In the genomic region with DNA sequence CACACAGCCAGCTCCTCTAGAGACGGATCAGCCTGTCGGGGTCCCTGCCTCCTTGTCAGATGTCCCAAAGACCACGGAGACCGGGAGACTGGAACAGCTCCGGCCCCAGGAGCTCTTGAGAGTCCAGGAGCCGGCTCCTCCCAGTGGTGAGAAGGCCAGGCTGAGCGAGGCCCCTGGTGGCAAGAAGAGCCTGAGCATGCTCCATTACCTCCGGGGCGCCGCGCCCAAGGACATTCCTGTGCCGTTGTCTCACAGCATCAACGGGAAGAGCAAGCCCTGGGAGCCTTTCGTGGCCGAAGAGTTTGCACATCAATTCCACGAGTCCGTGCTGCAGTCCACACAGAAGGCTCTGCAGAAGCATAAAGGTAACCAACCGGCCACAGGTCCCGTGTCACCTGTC, we compare ENCODE assay signal across 13 mouse cellular contexts. TPM values are rescaled to one million over a fixed set of nuclear protein-coding genes. Genes with fewer than 3 reads are reported as not detected.
DNase-seq lines count a peak whose midpoint lies in the region; ATAC-seq and TF ChIP-seq lines count a peak whose summit lies in the region.
"Had no signal": no experiment of that assay in that cellular context is flagged by ENCODE, and none has a peak within 500 bp of the region (broad histone marks: within the 10 kb centered on the region; RNA-seq: fewer than 3 reads in every experiment).

No protein-coding gene starts in this region.

- peak; percentile 19; the same call in 1 of the 2 replicates for TF ChIP-seq CTCF in stomach, postnatal 0 days (IDR thresholded peaks at IDR 0.05; ENCODE audit: low read depth)

- DNase-seq in R1 (ENCODE audit: low read depth, low spot score): peak; percentile 74
- no peak for DNase-seq in stomach, postnatal 0 days (ENCODE audit: low spot score)
- DNase-seq: heart, postnatal 4 days; thymus, postnatal 25 days had no signal

- WGBS in hindbrain, embryonic 13.5 days: 75% methylated on average over 19 of the region's 19 CpGs
- 75% methylated on average over 19 of the region's 19 CpGs for WGBS in hindbrain, embryonic 16.5 days
- 71% methylated on average over 19 of the region's 19 CpGs for WGBS in neural tube, embryonic 13.5 days
- WGBS in neural tube, embryonic 15.5 days: 75% methylated on average over 19 of the region's 19 CpGs
- WGBS in stomach, postnatal 0 days: 70% methylated on average over 19 of the region's 19 CpGs

- H3K9ac ChIP-seq in hindbrain, embryonic 13.5 days: peak overlapping the region; percentile 49; the same call in 1 of the 2 replicates
- no peak overlapping the region for H3K9ac ChIP-seq in hindbrain, embryonic 16.5 days (ENCODE audit: low read depth, low read length)
- H3K9ac ChIP-seq in neural tube, embryonic 13.5 days: no peak overlapping the region
- no peak overlapping the region for H3K9ac ChIP-seq in neural tube, embryonic 15.5 days (replicated peaks)
- H3K9ac ChIP-seq in stomach, postnatal 0 days (ENCODE audit: low read length): no peak overlapping the region
- H3K9ac ChIP-seq: forebrain, embryonic 12.5 days had no signal

- H3K4me3 ChIP-seq in hindbrain, embryonic 13.5 days: no peak overlapping the region
- no peak overlapping the region for H3K4me3 ChIP-seq in hindbrain, embryonic 16.5 days (ENCODE audit: low read length)
- no peak overlapping the region for H3K4me3 ChIP-seq in neural tube, embryonic 13.5 days
- H3K4me3 ChIP-seq in neural tube, embryonic 15.5 days (replicated peaks): no peak overlapping the region
- H3K4me3 ChIP-seq in stomach, postnatal 0 days (ENCODE audit: low read depth, low read length): no peak overlapping the region
- H3K4me3 ChIP-seq: forebrain, embryonic 12.5 days; limb, embryonic 13.5 days had no signal

- H3K27ac ChIP-seq in hindbrain, embryonic 13.5 days: no peak overlapping the region
- H3K27ac ChIP-seq in hindbrain, embryonic 16.5 days (ENCODE audit: low read depth, low read length): no peak overlapping the region
- H3K27ac ChIP-seq in neural tube, embryonic 13.5 days (replicated peaks): 0 out of 2 replicates have a peak overlapping the region, but pooled peaks have one; percentile 13
- H3K27ac ChIP-seq in neural tube, embryonic 15.5 days (replicated peaks): no peak overlapping the region
- no peak overlapping the region for H3K27ac ChIP-seq in stomach, postnatal 0 days (replicated peaks)
- H3K27ac ChIP-seq: limb, embryonic 13.5 days; macrophage had no signal

- no peaks in the 10 kb centered on the region for H3K27me3 ChIP-seq in hindbrain, embryonic 13.5 days
- no peaks in the 10 kb centered on the region for H3K27me3 ChIP-seq in hindbrain, embryonic 16.5 days (replicated peaks; ENCODE audit: control insufficient read depth, insufficient read depth, low read length)
- H3K27me3 ChIP-seq in neural tube, embryonic 13.5 days: no peaks in the 10 kb centered on the region
- no peaks in the 10 kb centered on the region for H3K27me3 ChIP-seq in neural tube, embryonic 15.5 days (replicated peaks)
- H3K27me3 ChIP-seq in stomach, postnatal 0 days (ENCODE audit: control insufficient read depth, insufficient read depth, low read length): no peaks in the 10 kb centered on the region
- H3K27me3 ChIP-seq: forebrain, embryonic 12.5 days; limb, embryonic 13.5 days had no signal

- no peak overlapping the region for H3K4me2 ChIP-seq in hindbrain, embryonic 13.5 days
- no peak overlapping the region for H3K4me2 ChIP-seq in hindbrain, embryonic 16.5 days (ENCODE audit: low read length)
- no peak overlapping the region for H3K4me2 ChIP-seq in neural tube, embryonic 13.5 days
- no peak overlapping the region for H3K4me2 ChIP-seq in neural tube, embryonic 15.5 days
- no peak overlapping the region for H3K4me2 ChIP-seq in stomach, postnatal 0 days (replicated peaks; ENCODE audit: low read depth)
- H3K4me2 ChIP-seq: forebrain, embryonic 12.5 days; limb, embryonic 13.5 days had no signal

- no peak for TF ChIP-seq EP300 in stomach, postnatal 0 days (optimal IDR thresholded peaks at IDR 0.05)

- H3K36me3 ChIP-seq in hindbrain, embryonic 13.5 days: peaks cover 94% of the 10 kb centered on the region
- peaks cover 36% of the 10 kb centered on the region for H3K36me3 ChIP-seq in hindbrain, embryonic 16.5 days (ENCODE audit: control insufficient read depth, insufficient read depth, low read length)
- peaks cover 97% of the 10 kb centered on the region for H3K36me3 ChIP-seq in neural tube, embryonic 13.5 days
- H3K36me3 ChIP-seq in neural tube, embryonic 15.5 days: peaks cover 83% of the 10 kb centered on the region
- peaks cover 65% of the 10 kb centered on the region for H3K36me3 ChIP-seq in stomach, postnatal 0 days (ENCODE audit: control insufficient read depth, insufficient read depth, low read length)

- ATAC-seq in hindbrain, embryonic 13.5 days (ENCODE audit: low FRiP score): no peak
- ATAC-seq in hindbrain, embryonic 16.5 days: no peak
- no peak for ATAC-seq in neural tube, embryonic 13.5 days (ENCODE audit: low read depth)
- no peak for ATAC-seq in neural tube, embryonic 15.5 days (ENCODE audit: low FRiP score)
- ATAC-seq in stomach, postnatal 0 days (ENCODE audit: low FRiP score, low TSS enrichment): no peak
- ATAC-seq in inflammation-experienced regulatory T-cells, adult 6 months: no peak

- H3K4me1 ChIP-seq in hindbrain, embryonic 13.5 days (replicated peaks): peaks cover 34% of the 10 kb centered on the region
- peaks cover 2% of the 10 kb centered on the region; the same call in 1 of the 2 replicates for H3K4me1 ChIP-seq in hindbrain, embryonic 16.5 days (ENCODE audit: control insufficient read depth, insufficient read depth, low read depth, low read length)
- peaks cover 27% of the 10 kb centered on the region for H3K4me1 ChIP-seq in neural tube, embryonic 13.5 days (replicated peaks)
- peaks cover 14% of the 10 kb centered on the region for H3K4me1 ChIP-seq in neural tube, embryonic 15.5 days
- no peaks in the 10 kb centered on the region for H3K4me1 ChIP-seq in stomach, postnatal 0 days (replicated peaks; ENCODE audit: control insufficient read depth, insufficient read depth)

- H3K9me3 ChIP-seq in hindbrain, embryonic 13.5 days: no peaks in the 10 kb centered on the region
- no peaks in the 10 kb centered on the region for H3K9me3 ChIP-seq in hindbrain, embryonic 16.5 days (ENCODE audit: control insufficient read depth, low read length)
- H3K9me3 ChIP-seq in neural tube, embryonic 13.5 days: no peaks in the 10 kb centered on the region
- no peaks in the 10 kb centered on the region for H3K9me3 ChIP-seq in neural tube, embryonic 15.5 days (replicated peaks)
- H3K9me3 ChIP-seq in stomach, postnatal 0 days (ENCODE audit: control insufficient read depth, low read length): no peaks in the 10 kb centered on the region
- H3K9me3 ChIP-seq: embryonic facial prominence, embryonic 10.5 days; forebrain, embryonic 12.5 days; limb, embryonic 13.5 days had no signal

RNA-seq across cellular contexts. Expression of a gene that starts 14.2 kb away (rescaled TPM):
- 23.1 and 24.5 TPM in 2 replicates for polyA plus RNA-seq in hindbrain, embryonic 13.5 days (2015; fragmentation: Nextera tagmentation; extraction: Ambion mirVana)
- 20.6 and 22.0 TPM in 2 replicates for polyA plus RNA-seq in hindbrain, embryonic 16.5 days (2015; fragmentation: Nextera tagmentation; extraction: Ambion mirVana)
- polyA plus RNA-seq in neural tube, embryonic 13.5 days (2015; fragmentation: Nextera tagmentation; extraction: Ambion mirVana): 20.1 and 21.5 TPM in 2 replicates
- 15.9 and 38.9 TPM in 2 replicates for polyA plus RNA-seq in neural tube, embryonic 15.5 days (2015; fragmentation: Nextera tagmentation; extraction: Ambion mirVana)
- 31.0 and 35.5 TPM in 2 replicates for polyA plus RNA-seq in stomach, postnatal 0 days (2015; fragmentation: Nextera tagmentation; extraction: Ambion mirVana)
- 10 to 100 TPM in 2 of 3 experiments, 1 to 10 TPM in 1; 9.6 to 54.3 (median 13.6) TPM for polyA plus RNA-seq in inflammation-experienced regulatory T-cells, adult 6 months (2017; shearing (Covaris generic))
